Mouse (Mus musculus) ES-Bruce4 (cell line): ENCODE results near the gene Ntmt1.

Experiments used
- CTCF ChIP-seq: IDR thresholded peaks from one replicate; pipeline ENCODE4 v1.8.1; 2011; ENCODE audit warnings: low read depth, low read length
- EP300 ChIP-seq: IDR thresholded peaks from 2 replicates; pipeline ENCODE4 v1.6.1; 2011; ENCODE audit warnings: low read depth, low read length; ENCODE audit not compliant: insufficient read depth
- POLR2A ChIP-seq: IDR thresholded peaks from one replicate; pipeline ENCODE4 v1.8.1; 2011; ENCODE audit warnings: low read length; ENCODE audit not compliant: insufficient read depth

GRCm38 (mm10) chr2:30821073-30821472 lies 13.4 kb downstream of the Ntmt1 start:
- TF ChIP-seq CTCF (peak; percentile 64), EP300 (no peak), POLR2A (no peak)
